Mouse (Mus musculus): ENCODE measurements around the gene Ntrk1.

Ntrk1 gene

GRCm38 (mm10) chr3:87752567-87752966 is 42.4 kb downstream of the Ntrk1 start:
- no peak for DNase-seq (ENCODE audit: low spot score)

- DNase-seq (ENCODE audit: low spot score), result no peak
These were observed 45.0 kb downstream of the Ntrk1 start for GRCm38 (mm10) chr3:87749977-87750376.

- no peak for DNase-seq (ENCODE audit: low spot score)
These were observed 45.9 kb downstream of the Ntrk1 start for GRCm38 (mm10) chr3:87749036-87749435.

GRCm38 (mm10) chr3:87748431-87748830 is 46.5 kb downstream of the Ntrk1 start, which contains the start of gene Lrrc71:
Lrrc71 (minus strand) TSS chr3:87748625.
- no peak for DNase-seq (ENCODE audit: low spot score)

- no peak for DNase-seq (ENCODE audit: low spot score)
These were observed 49.8 kb downstream of the Ntrk1 start for GRCm38 (mm10) chr3:87745036-87745659.

- no peak for DNase-seq (ENCODE audit: low spot score)
These were observed 51.0 kb downstream of the Ntrk1 start for GRCm38 (mm10) chr3:87743927-87744326.

- no peak for DNase-seq (ENCODE audit: low spot score)
These were observed 52.2 kb downstream of the Ntrk1 start for GRCm38 (mm10) chr3:87742735-87743134.

- DNase-seq (ENCODE audit: low spot score), result no peak
These were observed 52.9 kb downstream of the Ntrk1 start for GRCm38 (mm10) chr3:87742013-87742412.

- DNase-seq (ENCODE audit: low spot score), result no peak
These were observed 56.1 kb downstream of the Ntrk1 start for GRCm38 (mm10) chr3:87738906-87739305.

GRCm38 (mm10) chr3:87735335-87735734 is 59.6 kb downstream of the Ntrk1 start:
- DNase-seq (ENCODE audit: low spot score), result no peak

GRCm38 (mm10) chr3:87733984-87734761 is 60.8 kb downstream of the Ntrk1 start:
- DNase-seq (ENCODE audit: low spot score), result no peak

GRCm38 (mm10) chr3:87733098-87733497 is 61.9 kb downstream of the Ntrk1 start:
- DNase-seq (ENCODE audit: low spot score), result no peak

- DNase-seq (ENCODE audit: low spot score), result no peak
These were observed 66.3 kb downstream of the Ntrk1 start for GRCm38 (mm10) chr3:87728696-87729095.

All from spleen, adult 12 weeks (tissue).